Mouse (Mus musculus): ENCODE data around the gene Tmem97. TPM values are rescaled to one million over a fixed set of nuclear protein-coding genes. Genes with fewer than 3 reads are reported as not detected.
"Not testable (repeated sequence)": the region's sequence is repeated elsewhere in the genome, so short reads cannot be mapped to it uniquely, and the experiment has no call there.

The Tmem97 gene
- polyA plus RNA-seq, 1 experiment from 2014 or later: 72.0 TPM

GRCm38 (mm10) chr11:78582848-78583247 is 32.3 kb upstream of the Tmem97 start:
- no peak overlapping the region for H3K4me3 ChIP-seq (ENCODE audit: low read depth, low read length)
- H3K4me2 ChIP-seq (replicated peaks; ENCODE audit: low read depth, low read length): no peak overlapping the region
- H3K27ac ChIP-seq (ENCODE audit: low read depth, low read length): no peak overlapping the region
- no peaks in the 10 kb centered on the region for H3K9me3 ChIP-seq (ENCODE audit: control insufficient read depth, low read length)
- peaks cover 3% of the 10 kb centered on the region; the same call in 1 of the 2 replicates for H3K36me3 ChIP-seq (ENCODE audit: control insufficient read depth, insufficient read depth, low read length)
- ATAC-seq (ENCODE audit: low FRiP score) (no peak), DNase-seq (ENCODE audit: low spot score) (no peak)
- 92% methylated on average over 6 of the region's 6 CpGs for WGBS
- H3K9ac ChIP-seq (ENCODE audit: low read depth, low read length): no peak overlapping the region
- no peaks in the 10 kb centered on the region for H3K27me3 ChIP-seq (ENCODE audit: control insufficient read depth, insufficient read depth, low read length)
- H3K4me1 ChIP-seq (replicated peaks; ENCODE audit: control insufficient read depth, insufficient read depth, low read length): no peaks in the 10 kb centered on the region

GRCm38 (mm10) chr11:78574975-78575374 is 24.4 kb upstream of the Tmem97 start:
- ATAC-seq (ENCODE audit: low FRiP score) (no peak), DNase-seq (ENCODE audit: low spot score) (no peak)
- no peak overlapping the region for H3K27ac ChIP-seq (ENCODE audit: low read depth, low read length)
- WGBS: 68% methylated on average over 2 of the region's 2 CpGs
- no peaks in the 10 kb centered on the region for H3K9me3 ChIP-seq (ENCODE audit: control insufficient read depth, low read length)
- H3K9ac ChIP-seq (ENCODE audit: low read depth, low read length): no peak overlapping the region
- H3K4me2 ChIP-seq (replicated peaks; ENCODE audit: low read depth, low read length): no peak overlapping the region
- H3K36me3 ChIP-seq (ENCODE audit: control insufficient read depth, insufficient read depth, low read length): peaks cover 10% of the 10 kb centered on the region; the same call in 1 of the 2 replicates
- no peaks in the 10 kb centered on the region for H3K4me1 ChIP-seq (replicated peaks; ENCODE audit: control insufficient read depth, insufficient read depth, low read length)
- H3K4me3 ChIP-seq (ENCODE audit: low read depth, low read length): no peak overlapping the region
- no peaks in the 10 kb centered on the region for H3K27me3 ChIP-seq (ENCODE audit: control insufficient read depth, insufficient read depth, low read length)

- WGBS: 85% methylated on average over 3 of the region's 3 CpGs
- no peak for DNase-seq (ENCODE audit: low spot score)
- no peak for ATAC-seq (ENCODE audit: low FRiP score)
Observed at GRCm38 (mm10) chr11:78574536-78574935, 24.0 kb upstream of the Tmem97 start.

GRCm38 (mm10) chr11:78574031-78574430 is 23.5 kb upstream of the Tmem97 start:
- not testable (repeated sequence) for H3K36me3 ChIP-seq (ENCODE audit: control insufficient read depth, insufficient read depth, low read length)

More at GRCm38 (mm10) chr11:78574536-78574935, 24.0 kb upstream of the Tmem97 start:
- no peak overlapping the region for H3K4me2 ChIP-seq (replicated peaks; ENCODE audit: low read depth, low read length)
- no peak overlapping the region for H3K9ac ChIP-seq (ENCODE audit: low read depth, low read length)
- H3K36me3 ChIP-seq (ENCODE audit: control insufficient read depth, insufficient read depth, low read length): peaks cover 10% of the 10 kb centered on the region; the same call in 1 of the 2 replicates
- no peak overlapping the region for H3K27ac ChIP-seq (ENCODE audit: low read depth, low read length)
- H3K9me3 ChIP-seq (ENCODE audit: control insufficient read depth, low read length): no peaks in the 10 kb centered on the region
- H3K4me1 ChIP-seq (replicated peaks; ENCODE audit: control insufficient read depth, insufficient read depth, low read length): no peaks in the 10 kb centered on the region
- no peak overlapping the region for H3K4me3 ChIP-seq (ENCODE audit: low read depth, low read length)
- no peaks in the 10 kb centered on the region for H3K27me3 ChIP-seq (ENCODE audit: control insufficient read depth, insufficient read depth, low read length)

GRCm38 (mm10) chr11:78571854-78572253 is 21.3 kb upstream of the Tmem97 start:
- Histone ChIP-seq H3K9ac (ENCODE audit: low read depth, low read length) (no peak overlapping the region), H3K4me1 (replicated peaks; ENCODE audit: control insufficient read depth, insufficient read depth, low read length) (no peaks in the 10 kb centered on the region), H3K4me2 (replicated peaks; ENCODE audit: low read depth, low read length) (no peak overlapping the region), H3K36me3 (ENCODE audit: control insufficient read depth, insufficient read depth, low read length) (peaks cover 10% of the 10 kb centered on the region; the same call in 1 of the 2 replicates), H3K4me3 (ENCODE audit: low read depth, low read length) (no peak overlapping the region), H3K27ac (ENCODE audit: low read depth, low read length) (no peak overlapping the region), H3K27me3 (ENCODE audit: control insufficient read depth, insufficient read depth, low read length) (no peaks in the 10 kb centered on the region), H3K9me3 (ENCODE audit: control insufficient read depth, low read length) (no peaks in the 10 kb centered on the region)
- 93% methylated on average over 6 of the region's 6 CpGs for WGBS
- no peak for DNase-seq (ENCODE audit: low spot score)
- no peak for ATAC-seq (ENCODE audit: low FRiP score)

More at GRCm38 (mm10) chr11:78574031-78574430, 23.5 kb upstream of the Tmem97 start:
- ATAC-seq (ENCODE audit: low FRiP score); H3K9ac ChIP-seq (ENCODE audit: low read depth, low read length); H3K4me1 ChIP-seq (replicated peaks; ENCODE audit: control insufficient read depth, insufficient read depth, low read length); DNase-seq (ENCODE audit: low spot score); H3K27me3 ChIP-seq (ENCODE audit: control insufficient read depth, insufficient read depth, low read length); H3K9me3 ChIP-seq (ENCODE audit: control insufficient read depth, low read length); H3K27ac ChIP-seq (ENCODE audit: low read depth, low read length); H3K4me3 ChIP-seq (ENCODE audit: low read depth, low read length); H3K4me2 ChIP-seq (replicated peaks; ENCODE audit: low read depth, low read length): not testable (repeated sequence)
- 94% methylated on average over 3 of the region's 4 CpGs for WGBS

- Histone ChIP-seq H3K9me3 (ENCODE audit: control insufficient read depth, low read length) (no peaks in the 10 kb centered on the region), H3K4me3 (ENCODE audit: low read depth, low read length) (no peak overlapping the region), H3K4me2 (replicated peaks; ENCODE audit: low read depth, low read length) (no peak overlapping the region), H3K4me1 (replicated peaks; ENCODE audit: control insufficient read depth, insufficient read depth, low read length) (no peaks in the 10 kb centered on the region), H3K27me3 (ENCODE audit: control insufficient read depth, insufficient read depth, low read length) (no peaks in the 10 kb centered on the region), H3K27ac (ENCODE audit: low read depth, low read length) (no peak overlapping the region), H3K9ac (ENCODE audit: low read depth, low read length) (no peak overlapping the region), H3K36me3 (ENCODE audit: control insufficient read depth, insufficient read depth, low read length) (peaks cover 8% of the 10 kb centered on the region; the same call in 1 of the 2 replicates)
- WGBS: 95% methylated on average over 8 of the region's 8 CpGs
- no peak for DNase-seq (ENCODE audit: low spot score)
- ATAC-seq (ENCODE audit: low FRiP score): no peak
Observed at GRCm38 (mm10) chr11:78571441-78571840, 20.9 kb upstream of the Tmem97 start.

GRCm38 (mm10) chr11:78569806-78570205 is 19.2 kb upstream of the Tmem97 start:
- WGBS: 77% methylated on average over 3 of the region's 3 CpGs
- Histone ChIP-seq H3K27me3 (ENCODE audit: control insufficient read depth, insufficient read depth, low read length) (no peaks in the 10 kb centered on the region), H3K36me3 (ENCODE audit: control insufficient read depth, insufficient read depth, low read length) (peaks cover 7% of the 10 kb centered on the region; the same call in 1 of the 2 replicates), H3K9ac (ENCODE audit: low read depth, low read length) (no peak overlapping the region), H3K9me3 (ENCODE audit: control insufficient read depth, low read length) (no peaks in the 10 kb centered on the region), H3K4me1 (replicated peaks; ENCODE audit: control insufficient read depth, insufficient read depth, low read length) (no peaks in the 10 kb centered on the region), H3K4me3 (ENCODE audit: low read depth, low read length) (no peak overlapping the region), H3K27ac (ENCODE audit: low read depth, low read length) (no peak overlapping the region), H3K4me2 (replicated peaks; ENCODE audit: low read depth, low read length) (no peak overlapping the region)
- ATAC-seq (ENCODE audit: low FRiP score) (no peak), DNase-seq (ENCODE audit: low spot score) (no peak)

- Histone ChIP-seq H3K36me3 (ENCODE audit: control insufficient read depth, insufficient read depth, low read length) (peaks cover 7% of the 10 kb centered on the region; the same call in 1 of the 2 replicates), H3K4me1 (replicated peaks; ENCODE audit: control insufficient read depth, insufficient read depth, low read length) (no peaks in the 10 kb centered on the region), H3K27me3 (ENCODE audit: control insufficient read depth, insufficient read depth, low read length) (no peaks in the 10 kb centered on the region), H3K4me3 (ENCODE audit: low read depth, low read length) (no peak overlapping the region), H3K27ac (ENCODE audit: low read depth, low read length) (no peak overlapping the region), H3K4me2 (replicated peaks; ENCODE audit: low read depth, low read length) (no peak overlapping the region), H3K9me3 (ENCODE audit: control insufficient read depth, low read length) (no peaks in the 10 kb centered on the region), H3K9ac (ENCODE audit: low read depth, low read length) (no peak overlapping the region)
- 93% methylated on average over 10 of the region's 10 CpGs for WGBS
- ATAC-seq (ENCODE audit: low FRiP score) (no peak), DNase-seq (ENCODE audit: low spot score) (no peak)
Observed at GRCm38 (mm10) chr11:78568827-78569226, 18.2 kb upstream of the Tmem97 start.

- ATAC-seq (ENCODE audit: low FRiP score): no peak
- 92% methylated on average over 6 of the region's 6 CpGs for WGBS
- H3K4me3 ChIP-seq (ENCODE audit: low read depth, low read length): no peak overlapping the region
- H3K27ac ChIP-seq (ENCODE audit: low read depth, low read length): no peak overlapping the region
- DNase-seq (ENCODE audit: low spot score): no peak
- H3K4me2 ChIP-seq (replicated peaks; ENCODE audit: low read depth, low read length): no peak overlapping the region
- no peaks in the 10 kb centered on the region; the same call in 1 of the 2 replicates for H3K36me3 ChIP-seq (ENCODE audit: control insufficient read depth, insufficient read depth, low read length)
- no peaks in the 10 kb centered on the region for H3K4me1 ChIP-seq (replicated peaks; ENCODE audit: control insufficient read depth, insufficient read depth, low read length)
- no peak overlapping the region for H3K9ac ChIP-seq (ENCODE audit: low read depth, low read length)
- H3K27me3 ChIP-seq (ENCODE audit: control insufficient read depth, insufficient read depth, low read length): no peaks in the 10 kb centered on the region
- no peaks in the 10 kb centered on the region for H3K9me3 ChIP-seq (ENCODE audit: control insufficient read depth, low read length)
Observed at GRCm38 (mm10) chr11:78567614-78568013, 17.0 kb upstream of the Tmem97 start.
